8 mouse cellular contexts compared by ENCODE assay signal in genomic region chr19:45113791-45114460, GRCm38 (mm10). TPM values are rescaled to one million over a fixed set of nuclear protein-coding genes. Genes with fewer than 3 reads are reported as not detected.
DNase-seq lines count a peak whose midpoint lies in the region; ATAC-seq lines count a peak whose summit lies in the region.

No protein-coding gene starts in this region.

- no peak for DNase-seq in heart, adult 11 months
- peak; percentile 26 for DNase-seq in embryo, embryonic 11.5 days (ENCODE audit: low read depth, low spot score)
- peak; percentile 54 for DNase-seq in kidney, postnatal 14 days
- DNase-seq in neural tube, embryonic 11.5 days (ENCODE audit: low spot score): peak; percentile 45
- no peak for DNase-seq in thymus, postnatal 0 days (ENCODE audit: low spot score)
- DNase-seq in cerebellum, adult 11 months: no peak
- no peak for DNase-seq in thymus, postnatal 36 days

- H3K4me2 ChIP-seq in heart, embryonic 13.5 days: peak overlapping the region; percentile 31
- no peak overlapping the region for H3K4me2 ChIP-seq in neural tube, embryonic 11.5 days (ENCODE audit: low read depth)

- H3K4me1 ChIP-seq in heart, embryonic 13.5 days: peaks cover 5% of the 10 kb centered on the region
- H3K4me1 ChIP-seq in neural tube, embryonic 11.5 days (ENCODE audit: control insufficient read depth, insufficient read depth, low read length): 0 out of 2 replicates have a peak, but pooled peaks cover 4% of the 10 kb centered on the region

- H3K9ac ChIP-seq in heart, embryonic 13.5 days: peak overlapping the region; percentile 29; the same call in 1 of the 2 replicates
- no peak overlapping the region for H3K9ac ChIP-seq in neural tube, embryonic 11.5 days (ENCODE audit: low read length)

- H3K27ac ChIP-seq in heart, embryonic 13.5 days (replicated peaks): no peak overlapping the region
- no peak overlapping the region for H3K27ac ChIP-seq in neural tube, embryonic 11.5 days (ENCODE audit: low read depth, low read length)

- 8% methylated on average over 18 of the region's 18 CpGs for WGBS in heart, embryonic 13.5 days
- 2% methylated on average over 18 of the region's 18 CpGs for WGBS in neural tube, embryonic 11.5 days

- H3K36me3 ChIP-seq in heart, embryonic 13.5 days: no peaks in the 10 kb centered on the region
- H3K36me3 ChIP-seq in neural tube, embryonic 11.5 days (ENCODE audit: control insufficient read depth, insufficient read depth, low read length): no peaks in the 10 kb centered on the region

- ATAC-seq in heart, embryonic 13.5 days (ENCODE audit: extremely low read depth, insufficient number of reproducible peaks, low FRiP score, low TSS enrichment): no peak
- no peak for ATAC-seq in neural tube, embryonic 11.5 days (ENCODE audit: insufficient read depth, low FRiP score, low TSS enrichment)

- peaks cover 25% of the 10 kb centered on the region for H3K27me3 ChIP-seq in heart, embryonic 13.5 days (replicated peaks)
- H3K27me3 ChIP-seq in neural tube, embryonic 11.5 days (ENCODE audit: control insufficient read depth, insufficient read depth, low read length): 0 out of 2 replicates have a peak, but pooled peaks cover 2% of the 10 kb centered on the region

- no peaks in the 10 kb centered on the region for H3K9me3 ChIP-seq in heart, embryonic 13.5 days
- no peaks in the 10 kb centered on the region for H3K9me3 ChIP-seq in neural tube, embryonic 11.5 days (ENCODE audit: control insufficient read depth, low read length)

- H3K4me3 ChIP-seq in heart, embryonic 13.5 days: no peak overlapping the region
- no peak overlapping the region for H3K4me3 ChIP-seq in neural tube, embryonic 11.5 days (ENCODE audit: low read depth, low read length)

RNA-seq across cellular contexts. Expression of gene Tlx1, which starts 36.6 kb away (rescaled TPM):
- 0.11 and 0.23 TPM in 2 replicates for polyA plus RNA-seq in heart, embryonic 13.5 days (2015; fragmentation: Nextera tagmentation; extraction: Ambion mirVana)
- polyA plus RNA-seq in neural tube, embryonic 11.5 days (2014; fragmentation: Nextera tagmentation; extraction: Ambion mirVana): 0.29 and 0.72 TPM in 2 replicates
- polyA plus RNA-seq in thymus, postnatal 0 days (2015; fragmentation: Nextera tagmentation; extraction: Ambion mirVana): 0.07 and 0.15 TPM in 2 replicates

RNA-seq across cellular contexts. Expression of gene Kazald1, which starts 38.9 kb away (rescaled TPM):
- 5.8 and 6.5 TPM in 2 replicates for polyA plus RNA-seq in heart, embryonic 13.5 days (2015; fragmentation: Nextera tagmentation; extraction: Ambion mirVana)
- 0.50 and 0.87 TPM in 2 replicates for polyA plus RNA-seq in neural tube, embryonic 11.5 days (2014; fragmentation: Nextera tagmentation; extraction: Ambion mirVana)
- 9.0 and 10.8 TPM in 2 replicates for polyA plus RNA-seq in thymus, postnatal 0 days (2015; fragmentation: Nextera tagmentation; extraction: Ambion mirVana)

Comparison
In these comparisons a context has a peak if more than half of its experiments do, and no peak if none do; other contexts are left out.
1. DNase-seq: peak in embryo, embryonic 11.5 days (single experiment), kidney, postnatal 14 days (single experiment) and neural tube, embryonic 11.5 days (single experiment); none in heart, adult 11 months (single experiment), thymus, postnatal 0 days (single experiment), cerebellum, adult 11 months (single experiment) and thymus, postnatal 36 days (0 of 2).